Mouse (Mus musculus): Measurements from ENCODE around the gene Naxd. TPM values are rescaled to one million over a fixed set of nuclear protein-coding genes. Genes with fewer than 3 reads are reported as not detected.

Gene Naxd
- total and polyA plus RNA-seq, 3 experiments: 54.8 to 72.3 TPM; not detected in 1

- TF ChIP-seq POLR2AphosphoS5 (IDR thresholded peaks at IDR 0.05; ENCODE audit: borderline replicate concordance, low read depth, low read length) (no peak), MAFK (IDR thresholded peaks at IDR 0.05; ENCODE audit: borderline replicate concordance, low read depth, low read length) (no peak), JUND (IDR thresholded peaks at IDR 0.05; ENCODE audit: low read depth, low read length) (no peak), HCFC1 (IDR thresholded peaks at IDR 0.05; ENCODE audit: low read depth, low read length) (peak; percentile 93), CHD2 (IDR thresholded peaks at IDR 0.05; ENCODE audit: low read length) (no peak)
Observed at GRCm38 (mm10) chr8:11497017-11497990, at the start of gene Naxd (continued).

- H3K9me3 ChIP-seq (replicated peaks; ENCODE audit: insufficient read depth, low read length): no peaks in the 10 kb centered on the region
- no peak overlapping the region for H3K27ac ChIP-seq (ENCODE audit: control insufficient read depth, low read depth, low read length)
- peaks cover 0 to 7% of the 10 kb centered on the region in 2 experiments; a peak in 2 of 4 replicates for H3K36me3 ChIP-seq (ENCODE audit: control insufficient read depth in 1 of 2, insufficient read depth in 2 of 2, low read length in 2 of 2)
- H3K4me1 ChIP-seq (ENCODE audit: control insufficient read depth in 1 of 2, insufficient read depth in 2 of 2, low read length in 2 of 2): peaks cover 0 to 11% of the 10 kb centered on the region in 2 experiments; a peak in 2 of 4 replicates
- no peak overlapping the region for H3K4me3 ChIP-seq (ENCODE audit: control insufficient read depth in 1 of 2, insufficient read depth in 1 of 2, low read depth in 2 of 2, low read length in 2 of 2)
- no peak for DNase-seq (ENCODE audit: low read depth, low spot score)
- no peaks in the 10 kb centered on the region for H3K79me2 ChIP-seq (ENCODE audit: control insufficient read depth, insufficient read depth, low read length, poor library complexity)
- H3K9ac ChIP-seq (ENCODE audit: control insufficient read depth, low read depth, low read length, poor library complexity, severe bottlenecking): no peak overlapping the region
- TF ChIP-seq MAZ (IDR thresholded peaks at IDR 0.05; ENCODE audit: low read depth, low read length) (no peak), TBP (IDR thresholded peaks at IDR 0.05; ENCODE audit: low read depth, low read length) (no peak), CTCF (IDR thresholded peaks at IDR 0.05 in 2 of 3, conservative IDR thresholded peaks at IDR 0.05 in 1 of 3; ENCODE audit: control insufficient read depth in 1 of 3, insufficient read depth in 1 of 3, low read depth in 2 of 3, low read length in 3 of 3, poor library complexity in 1 of 3, severe bottlenecking in 1 of 3) (no peak), NELFE (IDR thresholded peaks at IDR 0.05; ENCODE audit: low read depth, low read length) (no peak), NRF1 (IDR thresholded peaks at IDR 0.05; ENCODE audit: insufficient read depth, low read depth, low read length, poor library complexity, severe bottlenecking) (no peak), EP300 (IDR thresholded peaks at IDR 0.05; ENCODE audit: low read depth in 1 of 2, low read length in 2 of 2) (no peak), TCF12 (IDR thresholded peaks at IDR 0.05; ENCODE audit: low read depth, low read length) (no peak), RAD21 (IDR thresholded peaks at IDR 0.05; ENCODE audit: low read depth, low read length) (no peak), JUND (IDR thresholded peaks at IDR 0.05; ENCODE audit: low read depth, low read length) (no peak), BHLHE40 (IDR thresholded peaks at IDR 0.05; ENCODE audit: borderline replicate concordance, low read depth, low read length) (no peak), SIN3A (IDR thresholded peaks at IDR 0.05; ENCODE audit: low read length) (no peak), MYC (IDR thresholded peaks at IDR 0.05; ENCODE audit: low read depth, low read length) (no peak), ZKSCAN1 (IDR thresholded peaks at IDR 0.05; ENCODE audit: low read depth, low read length) (no peak), E2F4 (IDR thresholded peaks at IDR 0.05; ENCODE audit: borderline replicate concordance, low read depth, low read length) (no peak), MXI1 (IDR thresholded peaks at IDR 0.05; ENCODE audit: low read depth, low read length) (no peak), SMC3 (IDR thresholded peaks at IDR 0.05; ENCODE audit: low read depth, low read length) (no peak), ZMIZ1 (IDR thresholded peaks at IDR 0.05; ENCODE audit: low read depth, low read length) (no peak), CHD1 (IDR thresholded peaks at IDR 0.05; ENCODE audit: low read depth, low read length) (no peak)
- no peaks in the 10 kb centered on the region for H3K27me3 ChIP-seq (ENCODE audit: control insufficient read depth in 1 of 2, insufficient read depth in 2 of 2, low read length in 2 of 2)
Observed at GRCm38 (mm10) chr8:11447910-11448570, 49.3 kb upstream of the Naxd start.

All from MEL (cell line).